ENCODE assay signal across 16 mouse cellular contexts in the genomic region with DNA sequence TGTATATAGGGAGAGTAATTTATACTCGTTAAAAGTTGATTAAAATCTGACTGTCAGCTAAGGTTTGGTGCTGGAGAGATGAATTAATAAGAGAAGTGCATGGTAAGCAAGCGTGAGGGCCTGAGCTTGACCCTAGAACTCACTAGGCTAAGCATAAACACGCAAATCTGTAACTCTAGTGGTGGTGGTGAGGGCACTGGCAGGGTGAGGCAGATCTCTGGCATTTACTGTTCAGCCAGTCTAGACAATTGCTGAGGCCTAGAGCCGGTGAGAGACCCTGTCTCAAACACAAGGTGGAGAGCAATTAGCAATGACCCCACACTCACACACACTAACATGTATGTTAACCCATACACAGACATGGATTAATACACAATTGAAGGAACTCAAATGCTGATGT.
"Had no signal": no experiment of that assay in that cellular context is flagged by ENCODE, and none has a peak within 500 bp of the region (broad histone marks: within the 10 kb centered on the region; RNA-seq: fewer than 3 reads in every experiment).

No protein-coding gene starts in this region.

- H3K9ac ChIP-seq: limb, embryonic 12.5 days; limb, embryonic 15.5 days; liver, embryonic 14.5 days; liver, postnatal 0 days; lung, embryonic 14.5 days; midbrain, embryonic 12.5 days; midbrain, embryonic 15.5 days; neural tube, embryonic 12.5 days; neural tube, embryonic 15.5 days; stomach, embryonic 15.5 days had no signal

- H3K9me3 ChIP-seq: limb, embryonic 12.5 days; limb, embryonic 15.5 days; midbrain, embryonic 12.5 days; midbrain, embryonic 15.5 days; neural tube, embryonic 12.5 days; neural tube, embryonic 15.5 days; stomach, embryonic 15.5 days had no signal

- DNase-seq: liver, postnatal 0 days; right cerebral cortex, adult 18-20 months; right cerebral cortex, postnatal 25 days; spleen, adult 18-20 months; thymus, postnatal 25 days had no signal

- H3K27me3 ChIP-seq: limb, embryonic 12.5 days; limb, embryonic 15.5 days; midbrain, embryonic 12.5 days; midbrain, embryonic 15.5 days; neural tube, embryonic 12.5 days; neural tube, embryonic 15.5 days; stomach, embryonic 15.5 days had no signal

- H3K27ac ChIP-seq: limb, embryonic 12.5 days; limb, embryonic 15.5 days; liver, embryonic 14.5 days; macrophage; midbrain, embryonic 12.5 days; midbrain, embryonic 15.5 days; neural tube, embryonic 12.5 days; neural tube, embryonic 15.5 days; stomach, embryonic 15.5 days had no signal

- H3K4me3 ChIP-seq: limb, embryonic 12.5 days; limb, embryonic 15.5 days; midbrain, embryonic 12.5 days; midbrain, embryonic 15.5 days; neural tube, embryonic 12.5 days; neural tube, embryonic 15.5 days; stomach, embryonic 15.5 days had no signal

- H3K4me2 ChIP-seq: limb, embryonic 12.5 days; limb, embryonic 15.5 days; liver, embryonic 11.5 days; lung, embryonic 14.5 days; midbrain, embryonic 12.5 days; midbrain, embryonic 15.5 days; neural tube, embryonic 12.5 days; neural tube, embryonic 15.5 days; stomach, embryonic 15.5 days had no signal

- H3K36me3 ChIP-seq: limb, embryonic 12.5 days; limb, embryonic 15.5 days; midbrain, embryonic 12.5 days; midbrain, embryonic 15.5 days; neural tube, embryonic 12.5 days; neural tube, embryonic 15.5 days; stomach, embryonic 15.5 days had no signal

- H3K4me1 ChIP-seq: limb, embryonic 12.5 days; limb, embryonic 15.5 days; midbrain, embryonic 12.5 days; midbrain, embryonic 15.5 days; neural tube, embryonic 12.5 days; neural tube, embryonic 15.5 days; stomach, embryonic 15.5 days had no signal

- ATAC-seq: liver, postnatal 0 days; midbrain, embryonic 15.5 days had no signal
